Mouse (Mus musculus): ENCODE data around the gene Psmd11. TPM values are rescaled to one million over a fixed set of nuclear protein-coding genes. Genes with fewer than 3 reads are reported as not detected.

The Psmd11 gene
- polyA plus RNA-seq, 1 experiment from 2014 or later: 156 TPM

DNA sequence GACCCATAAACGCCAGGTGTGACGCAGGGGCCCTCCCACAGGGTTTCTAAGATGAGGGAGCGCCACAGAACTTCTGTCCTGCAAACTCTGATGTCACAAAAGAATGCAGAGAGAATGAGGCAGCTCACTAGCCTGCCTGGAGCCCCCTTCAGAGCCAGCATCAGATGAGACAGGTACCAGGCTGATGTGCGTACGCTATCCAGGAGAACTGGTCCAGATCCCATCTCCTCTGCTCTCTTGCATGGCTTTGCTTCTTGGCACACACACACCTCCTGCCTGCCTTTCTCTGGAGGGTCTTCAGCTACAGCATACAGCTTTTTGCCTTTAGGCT lies 80.7 kb downstream of the Psmd11 start:
- no peak for ATAC-seq (ENCODE audit: insufficient read depth)
- Histone ChIP-seq H3K4me3 (replicated peaks) (no peak overlapping the region), H3K36me3 (replicated peaks) (no peaks in the 10 kb centered on the region), H3K9me3 (replicated peaks) (no peaks in the 10 kb centered on the region), H3K27ac (replicated peaks) (0 out of 2 replicates have a peak overlapping the region, but pooled peaks have one; percentile 24), H3K27me3 (no peaks in the 10 kb centered on the region), H3K9ac (no peak overlapping the region), H3K4me2 (no peak overlapping the region), H3K4me1 (replicated peaks) (peaks cover 11% of the 10 kb centered on the region; the same call in 1 of the 2 replicates)
- WGBS (ENCODE audit: insufficient replicate concordance): 73% methylated on average over 5 of the region's 5 CpGs

DNA sequence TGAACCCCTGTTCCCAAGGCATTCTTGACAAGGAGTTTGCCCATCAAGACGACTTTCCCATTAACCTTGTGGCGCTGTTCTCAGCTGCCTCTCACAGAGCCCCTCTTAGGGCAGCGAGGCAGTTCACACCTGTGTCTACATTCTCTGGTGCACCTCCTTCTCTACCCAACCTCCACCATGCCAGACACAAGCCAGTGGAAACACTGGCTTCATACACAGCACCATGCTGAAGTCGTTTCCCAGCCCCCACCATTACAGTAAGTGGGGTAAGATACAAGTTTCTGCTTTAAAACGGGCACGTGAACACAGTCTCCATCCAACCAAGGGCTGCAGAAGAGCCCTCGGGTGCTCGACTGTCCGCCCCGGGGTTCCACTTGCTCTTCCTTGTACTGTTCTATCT lies 81.7 kb downstream of the Psmd11 start:
- WGBS (ENCODE audit: insufficient replicate concordance): 76% methylated on average over 10 of the region's 10 CpGs
- no peaks in the 10 kb centered on the region for H3K9me3 ChIP-seq (replicated peaks)
- H3K4me3 ChIP-seq (replicated peaks): no peak overlapping the region
- peaks cover 7% of the 10 kb centered on the region; the same call in 1 of the 2 replicates for H3K4me1 ChIP-seq (replicated peaks)
- no peak overlapping the region for H3K4me2 ChIP-seq
- ATAC-seq (ENCODE audit: insufficient read depth): no peak
- H3K27me3 ChIP-seq: no peaks in the 10 kb centered on the region
- no peak overlapping the region for H3K9ac ChIP-seq
- H3K27ac ChIP-seq (replicated peaks): no peak overlapping the region
- no peaks in the 10 kb centered on the region for H3K36me3 ChIP-seq (replicated peaks)

DNA sequence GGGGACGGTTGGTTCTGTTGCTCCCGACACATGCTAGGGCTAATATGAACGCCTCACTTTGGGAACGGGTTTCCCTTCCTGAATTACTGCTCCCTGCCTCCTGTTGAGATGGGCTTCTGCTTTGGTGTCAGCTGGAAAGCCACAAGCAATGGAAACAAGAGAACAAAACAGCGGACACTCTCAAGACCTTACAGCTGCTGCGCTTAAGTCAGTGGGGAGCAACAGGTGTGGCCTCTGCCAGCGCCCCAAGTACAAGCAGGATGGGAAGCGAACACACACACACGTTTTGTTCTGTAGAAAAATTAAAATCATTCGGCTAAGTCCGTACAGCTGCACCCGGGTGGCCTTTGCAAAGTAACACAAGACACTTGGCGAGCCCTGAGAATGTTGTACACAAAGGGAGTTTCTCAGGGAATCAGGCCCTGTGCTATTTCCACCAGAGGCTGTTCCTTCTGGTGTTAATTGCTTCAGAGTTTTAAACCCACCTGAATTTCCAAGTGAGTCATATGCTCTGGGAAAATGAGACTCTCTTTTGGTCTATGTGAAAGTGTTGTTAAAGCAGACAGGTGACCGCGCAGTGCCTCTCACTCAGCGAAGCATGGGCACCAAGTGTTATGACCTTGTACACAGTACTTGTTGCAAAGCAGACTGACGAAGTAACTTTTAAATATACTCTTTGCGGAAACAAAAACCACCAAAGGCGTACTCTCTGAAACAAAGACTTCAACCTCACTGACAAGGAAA lies 84.1 kb downstream of the Psmd11 start:
- H3K27ac ChIP-seq (replicated peaks): no peak overlapping the region
- H3K27me3 ChIP-seq: no peaks in the 10 kb centered on the region
- H3K4me1 ChIP-seq (replicated peaks): peaks cover 7% of the 10 kb centered on the region; the same call in 1 of the 2 replicates
- H3K4me2 ChIP-seq: no peak overlapping the region
- ATAC-seq (ENCODE audit: insufficient read depth): no peak
- no peak overlapping the region for H3K4me3 ChIP-seq (replicated peaks)
- no peak overlapping the region for H3K9ac ChIP-seq
- H3K36me3 ChIP-seq (replicated peaks): no peaks in the 10 kb centered on the region
- WGBS (ENCODE audit: insufficient replicate concordance): 74% methylated on average over 19 of the region's 19 CpGs
- no peaks in the 10 kb centered on the region for H3K9me3 ChIP-seq (replicated peaks)

DNA sequence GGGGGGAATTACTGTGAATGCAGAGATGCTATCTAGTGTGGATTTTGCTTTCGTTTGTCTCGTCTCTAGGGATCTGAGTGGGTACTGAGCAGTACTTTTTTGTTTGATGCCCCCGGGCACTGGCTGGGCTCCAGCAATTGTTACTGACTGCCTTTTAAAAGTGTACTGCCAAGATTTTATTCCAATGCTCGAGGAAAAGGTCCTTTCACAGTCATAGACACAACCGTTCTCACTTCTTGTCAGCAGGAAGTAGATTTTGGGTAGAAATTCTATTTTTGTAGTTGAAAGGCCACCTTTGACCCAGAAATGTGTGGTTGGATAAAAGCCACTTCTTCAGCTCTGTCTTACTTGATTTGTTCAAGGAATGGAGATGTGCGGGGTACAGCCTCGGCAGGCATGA lies 85.4 kb downstream of the Psmd11 start:
- WGBS (ENCODE audit: insufficient replicate concordance): 43% methylated on average over 7 of the region's 7 CpGs

DNA sequence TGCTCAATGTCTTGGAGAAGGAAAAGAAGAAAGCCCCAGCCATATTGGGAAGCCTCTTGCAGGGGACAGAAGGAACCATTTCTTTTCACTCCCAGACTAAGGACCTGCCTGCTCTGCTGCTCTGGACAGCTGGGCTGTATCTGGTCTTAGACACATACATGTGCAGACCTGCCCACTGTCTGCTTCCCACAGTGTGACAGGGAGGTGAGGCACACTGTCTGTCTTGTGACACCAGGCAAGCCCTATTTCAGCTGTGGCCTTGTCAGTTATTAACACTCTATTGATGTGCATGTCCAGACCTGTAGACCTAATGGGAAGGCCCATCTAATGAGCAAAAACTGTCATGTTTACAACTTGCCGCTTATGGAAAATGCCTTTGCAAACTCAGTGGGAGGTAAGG lies 86.9 kb downstream of the Psmd11 start:
- Histone ChIP-seq H3K4me2 (no peak overlapping the region), H3K4me1 (replicated peaks) (no peaks in the 10 kb centered on the region), H3K9ac (no peak overlapping the region), H3K27ac (replicated peaks) (no peak overlapping the region), H3K9me3 (replicated peaks) (no peaks in the 10 kb centered on the region), H3K4me3 (replicated peaks) (no peak overlapping the region), H3K27me3 (no peaks in the 10 kb centered on the region), H3K36me3 (replicated peaks) (no peaks in the 10 kb centered on the region)
- ATAC-seq (ENCODE audit: insufficient read depth): no peak
- WGBS (ENCODE audit: insufficient replicate concordance): 89% methylated on average over 1 of the region's 1 CpGs

More for the DNA sequence above, 85.4 kb downstream of the Psmd11 start:
- H3K9ac ChIP-seq: no peak overlapping the region
- no peaks in the 10 kb centered on the region for H3K9me3 ChIP-seq (replicated peaks)
- peaks cover 4% of the 10 kb centered on the region; the same call in 1 of the 2 replicates for H3K4me1 ChIP-seq (replicated peaks)
- H3K27ac ChIP-seq (replicated peaks): no peak overlapping the region
- H3K4me3 ChIP-seq (replicated peaks): no peak overlapping the region
- no peaks in the 10 kb centered on the region for H3K27me3 ChIP-seq
- no peak for ATAC-seq (ENCODE audit: insufficient read depth)
- H3K4me2 ChIP-seq: no peak overlapping the region
- no peaks in the 10 kb centered on the region for H3K36me3 ChIP-seq (replicated peaks)

DNA sequence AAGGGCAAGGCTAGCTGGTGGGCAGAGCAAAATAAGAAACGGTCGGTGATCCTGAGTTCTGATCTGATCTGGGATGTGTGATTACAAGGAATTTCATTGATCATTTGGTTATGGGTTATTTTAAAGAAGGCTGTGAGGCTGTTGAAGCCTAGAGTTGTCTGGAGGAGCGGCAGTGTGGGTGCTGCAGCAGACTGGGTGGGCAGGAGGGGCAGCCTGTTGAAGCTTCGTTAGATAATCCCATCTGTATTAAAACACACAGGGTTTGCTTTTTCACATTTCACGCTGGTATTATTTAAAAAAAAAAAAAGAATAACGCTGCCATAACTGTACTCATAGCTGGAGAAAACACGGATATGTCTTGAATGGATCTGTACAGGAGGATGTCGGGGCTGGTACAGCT lies 87.5 kb downstream of the Psmd11 start:
- Histone ChIP-seq H3K4me3 (replicated peaks) (no peak overlapping the region), H3K27me3 (no peaks in the 10 kb centered on the region), H3K27ac (replicated peaks) (no peak overlapping the region), H3K36me3 (replicated peaks) (no peaks in the 10 kb centered on the region), H3K4me2 (no peak overlapping the region), H3K4me1 (replicated peaks) (no peaks in the 10 kb centered on the region), H3K9me3 (replicated peaks) (no peaks in the 10 kb centered on the region), H3K9ac (no peak overlapping the region)
- ATAC-seq (ENCODE audit: insufficient read depth): no peak
- WGBS (ENCODE audit: insufficient replicate concordance): 65% methylated on average over 8 of the region's 8 CpGs

DNA sequence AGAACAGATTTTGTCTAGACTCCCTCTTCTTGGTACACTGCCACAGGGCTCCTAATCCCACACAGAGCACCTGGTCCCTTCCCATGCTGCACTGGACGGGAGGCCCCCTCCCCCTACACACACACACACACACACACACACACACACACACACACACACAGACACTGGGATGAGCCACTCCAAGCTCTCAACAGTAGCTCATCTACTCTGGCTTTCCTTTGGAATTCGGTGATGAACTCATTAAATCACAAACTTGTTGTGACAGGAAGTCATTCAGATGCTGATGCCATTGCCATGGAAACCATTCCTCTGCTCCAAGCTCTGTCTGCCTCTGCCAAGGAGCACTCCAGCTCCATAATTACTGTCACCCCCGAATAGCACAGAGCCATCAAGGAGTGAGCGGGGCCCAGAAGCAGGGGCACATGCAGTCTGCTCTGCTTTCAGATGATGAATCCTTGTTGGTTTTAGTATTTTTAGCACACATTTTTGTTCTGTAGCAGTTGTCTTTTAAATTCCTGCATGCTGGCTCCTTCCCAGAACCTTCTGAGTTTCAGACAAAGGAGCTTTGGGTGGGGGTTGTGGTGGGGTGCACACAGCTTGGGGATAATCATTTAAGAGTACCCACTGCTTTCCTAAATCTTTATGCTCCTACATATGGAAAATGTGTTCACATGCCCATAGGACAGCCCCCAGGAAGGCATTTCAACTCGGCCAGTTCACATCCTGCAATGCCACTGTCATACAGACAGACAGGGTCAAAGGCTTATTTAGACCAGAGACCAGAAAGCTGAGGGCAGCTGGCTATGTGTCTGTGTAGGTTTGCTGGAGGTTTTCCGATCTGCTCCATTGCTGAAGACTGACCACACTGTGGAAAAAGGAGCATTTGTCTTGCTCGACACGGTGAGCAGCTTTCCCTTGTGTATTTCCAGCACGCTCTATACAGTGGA lies 90.3 kb downstream of the Psmd11 start:
- Histone ChIP-seq H3K27ac (replicated peaks) (no peak overlapping the region), H3K9ac (no peak overlapping the region), H3K4me3 (replicated peaks) (no peak overlapping the region), H3K4me1 (replicated peaks) (peaks cover 9% of the 10 kb centered on the region; the same call in 1 of the 2 replicates), H3K36me3 (replicated peaks) (no peaks in the 10 kb centered on the region), H3K4me2 (no peak overlapping the region), H3K27me3 (no peaks in the 10 kb centered on the region), H3K9me3 (replicated peaks) (no peaks in the 10 kb centered on the region)
- ATAC-seq (ENCODE audit: insufficient read depth): no peak
- 48% methylated on average over 9 of the region's 9 CpGs for WGBS (ENCODE audit: insufficient replicate concordance)

DNA sequence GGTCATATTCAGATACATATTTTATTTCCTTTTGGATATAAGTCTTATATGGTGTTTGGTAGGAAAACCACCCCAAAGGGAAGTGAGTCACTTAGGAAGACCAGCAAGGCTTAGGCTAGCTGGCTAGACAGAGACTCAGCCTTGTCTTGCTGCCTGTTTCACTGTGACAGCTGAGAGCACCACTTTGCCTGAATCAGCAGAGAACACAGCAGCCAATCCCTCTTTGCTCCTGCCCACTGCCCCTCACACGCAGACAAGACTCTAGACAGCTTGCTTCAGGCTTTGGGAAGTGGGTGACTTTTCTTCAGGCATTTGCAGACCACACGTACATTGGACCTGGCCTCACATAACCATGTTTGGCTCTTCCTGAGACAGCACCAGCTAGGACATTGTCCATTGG lies 92.7 kb downstream of the Psmd11 start:
- H3K4me3 ChIP-seq (replicated peaks): no peak overlapping the region
- no peak for ATAC-seq (ENCODE audit: insufficient read depth)
- H3K9ac ChIP-seq: no peak overlapping the region
- H3K4me1 ChIP-seq (replicated peaks): peaks cover 9% of the 10 kb centered on the region
- no peaks in the 10 kb centered on the region for H3K36me3 ChIP-seq (replicated peaks)
- H3K4me2 ChIP-seq: no peak overlapping the region
- 60% methylated on average over 2 of the region's 2 CpGs for WGBS (ENCODE audit: insufficient replicate concordance)
- no peak overlapping the region for H3K27ac ChIP-seq (replicated peaks)
- no peaks in the 10 kb centered on the region for H3K9me3 ChIP-seq (replicated peaks)
- no peaks in the 10 kb centered on the region for H3K27me3 ChIP-seq

Other genes starting within 250 kb of the Psmd11 start
- gene Rnf135, start 244.8 kb upstream of the Psmd11 start, polyA plus RNA-seq (2015; fragmentation: Nextera tagmentation; extraction: Ambion mirVana): 5.3 and 6.1 TPM in 2 replicates
- 21.5 and 22.0 TPM in 2 replicates for gene Rhot1, start 219.6 kb upstream of the Psmd11 start, polyA plus RNA-seq (2015; fragmentation: Nextera tagmentation; extraction: Ambion mirVana)
- gene Rhbdl3, start 127.7 kb upstream of the Psmd11 start, polyA plus RNA-seq (2015; fragmentation: Nextera tagmentation; extraction: Ambion mirVana): 0.16 and 0.22 TPM in 2 replicates
- gene 5730455P16Rik, start 50.6 kb upstream of the Psmd11 start, polyA plus RNA-seq (2015; fragmentation: Nextera tagmentation; extraction: Ambion mirVana): 4.8 and 5.4 TPM in 2 replicates
- gene Zfp207, start 45.3 kb upstream of the Psmd11 start, polyA plus RNA-seq (2015; fragmentation: Nextera tagmentation; extraction: Ambion mirVana): 86.7 and 88.1 TPM in 2 replicates
- gene Cdk5r1, start 48.4 kb downstream of the Psmd11 start, polyA plus RNA-seq (2015; fragmentation: Nextera tagmentation; extraction: Ambion mirVana): 0.29 and 0.33 TPM in 2 replicates